Mouse (Mus musculus) thymus, postnatal 25 days (tissue): ENCODE data around the gene A930017K11Rik.
A peak's percentile ranks its signal among the peaks of the same experiment; 100 is the strongest.

ENCODE experiments used
- DNase-seq: peaks from one replicate; pipeline ENCODE4 v3.0.0; 2022

The A930017K11Rik gene

DNA sequence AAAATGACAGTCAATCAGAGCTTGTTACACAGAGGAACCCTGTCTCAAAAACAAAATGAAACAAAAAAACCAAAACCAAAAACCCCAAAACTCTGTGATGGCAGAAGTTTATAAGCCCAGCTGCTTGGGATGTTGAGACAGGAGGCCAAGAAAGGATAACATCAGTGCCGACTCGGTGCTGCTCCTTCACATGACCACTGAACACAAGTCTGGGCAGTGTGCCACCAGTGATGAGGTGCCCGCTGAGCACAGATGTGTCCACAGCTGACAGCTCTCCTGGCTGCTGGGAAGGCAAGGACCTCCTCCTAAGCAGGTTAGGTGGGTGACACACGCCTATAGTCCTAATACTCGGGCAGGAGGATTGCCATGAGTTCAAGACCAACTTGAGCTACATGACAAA is 30.2 kb downstream of the A930017K11Rik start:
- DNase-seq = no peak

DNA sequence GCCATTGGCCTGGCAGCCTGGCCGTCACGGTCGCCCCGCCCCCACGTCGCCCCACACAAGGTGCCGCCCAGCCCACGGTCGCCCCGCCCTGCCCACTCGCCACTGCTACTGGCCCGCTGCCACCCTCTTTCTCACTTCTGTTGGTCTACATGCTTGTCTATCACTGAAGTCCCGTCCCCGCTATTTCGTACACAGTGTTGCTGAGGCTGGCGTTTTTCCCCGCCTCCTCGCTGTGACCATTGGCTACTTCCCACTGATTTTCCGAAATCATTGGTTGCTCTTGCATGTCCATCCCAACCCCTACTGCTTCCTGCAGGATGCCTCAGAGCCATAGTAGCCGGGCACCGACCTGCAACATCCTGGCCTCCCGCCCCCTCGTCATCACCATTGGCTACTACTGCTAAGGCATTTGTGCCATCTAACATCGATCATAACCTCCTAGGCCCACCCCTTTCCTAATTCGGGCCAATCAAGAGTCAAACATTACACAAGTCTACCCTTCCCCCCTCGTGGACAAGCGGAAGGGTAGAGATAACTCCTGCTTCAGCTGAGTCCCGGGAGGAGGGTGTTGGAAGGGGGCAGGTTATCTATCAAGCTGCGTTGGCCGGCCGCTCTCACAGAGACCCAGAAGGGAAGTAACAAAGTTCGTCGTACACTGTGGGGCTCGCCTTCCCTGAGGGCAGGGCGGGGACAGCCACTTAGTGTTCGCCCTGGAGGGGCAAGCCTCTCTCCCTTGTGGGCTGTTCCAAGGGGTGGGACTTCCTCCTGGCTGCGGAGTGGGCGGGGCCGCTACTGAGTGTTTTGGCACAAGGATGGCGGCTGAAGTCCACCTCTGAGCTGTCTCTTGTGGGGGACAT is 32.4 kb downstream of the A930017K11Rik start:
- peak; percentile 99 for DNase-seq

DNA sequence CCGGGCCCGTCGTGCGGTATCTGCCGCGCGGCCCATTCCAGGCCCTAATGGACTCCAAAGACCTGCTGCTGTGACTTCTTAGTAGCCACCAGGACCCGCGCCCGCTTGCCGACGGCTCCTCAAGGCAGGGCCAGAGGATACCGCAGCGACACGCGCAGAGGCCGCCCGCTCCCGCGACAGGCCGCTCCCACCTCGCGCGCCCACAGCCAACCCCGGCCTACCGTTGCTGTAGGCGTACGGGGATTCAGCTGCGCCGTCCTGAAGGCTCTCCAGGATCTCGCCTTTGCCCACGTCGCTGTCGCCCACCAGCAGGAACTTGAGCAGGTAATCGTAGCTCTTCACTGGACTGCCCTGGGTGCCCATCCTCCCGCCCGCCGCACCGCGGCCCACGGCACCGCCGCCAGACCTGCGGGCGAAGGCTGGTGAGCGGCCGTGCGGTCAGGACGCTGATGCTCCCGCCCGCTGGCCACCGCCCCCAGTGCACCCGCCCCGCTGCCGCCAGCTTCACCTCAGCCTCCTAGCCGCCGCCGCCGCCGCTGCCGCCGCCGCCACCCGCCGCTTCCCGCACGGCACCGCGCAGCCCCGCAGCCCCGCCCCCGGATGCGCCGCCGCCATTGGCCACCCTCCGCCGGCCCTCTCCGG is 33.1 kb downstream of the A930017K11Rik start, which contains the start of gene Rab40c:
Gene Rab40c (minus strand): TSS at position 584 of the 642 bp plus-strand sequence.
- no peak for DNase-seq

DNA sequence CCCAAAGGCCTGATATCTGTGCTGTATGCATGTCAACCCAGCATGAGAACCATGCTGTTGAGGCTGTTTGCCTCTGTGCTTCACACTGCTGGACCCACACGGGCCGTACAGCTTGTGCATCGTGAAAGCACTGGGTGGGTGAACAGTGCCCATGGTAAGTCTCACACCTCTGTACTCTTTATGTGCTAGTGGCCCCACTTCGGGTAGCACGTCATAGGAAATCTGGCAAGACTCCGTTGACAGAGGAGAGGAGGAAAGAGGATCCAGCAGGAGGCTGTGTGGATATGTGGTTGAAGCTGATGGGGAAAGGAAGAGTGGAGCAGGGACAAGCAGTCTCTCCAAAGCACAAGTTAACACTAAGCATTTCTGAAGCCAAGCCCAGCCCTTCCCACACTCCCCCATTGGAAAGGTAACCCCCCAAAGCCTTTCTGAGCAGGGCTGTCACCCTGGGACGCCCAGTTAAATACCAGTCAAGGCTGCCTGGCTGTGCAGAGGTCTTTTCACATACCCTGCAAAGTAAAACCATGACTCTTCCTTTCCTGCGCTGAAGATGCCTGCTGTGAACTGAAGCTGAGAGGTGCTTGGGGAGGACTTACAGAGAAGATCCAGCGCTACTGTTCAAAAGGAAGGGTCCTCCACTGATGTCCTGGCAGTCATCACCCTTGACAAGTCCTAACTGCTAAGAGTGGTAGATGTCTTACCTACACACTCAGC is 34.2 kb downstream of the A930017K11Rik start:
- no peak for DNase-seq

DNA sequence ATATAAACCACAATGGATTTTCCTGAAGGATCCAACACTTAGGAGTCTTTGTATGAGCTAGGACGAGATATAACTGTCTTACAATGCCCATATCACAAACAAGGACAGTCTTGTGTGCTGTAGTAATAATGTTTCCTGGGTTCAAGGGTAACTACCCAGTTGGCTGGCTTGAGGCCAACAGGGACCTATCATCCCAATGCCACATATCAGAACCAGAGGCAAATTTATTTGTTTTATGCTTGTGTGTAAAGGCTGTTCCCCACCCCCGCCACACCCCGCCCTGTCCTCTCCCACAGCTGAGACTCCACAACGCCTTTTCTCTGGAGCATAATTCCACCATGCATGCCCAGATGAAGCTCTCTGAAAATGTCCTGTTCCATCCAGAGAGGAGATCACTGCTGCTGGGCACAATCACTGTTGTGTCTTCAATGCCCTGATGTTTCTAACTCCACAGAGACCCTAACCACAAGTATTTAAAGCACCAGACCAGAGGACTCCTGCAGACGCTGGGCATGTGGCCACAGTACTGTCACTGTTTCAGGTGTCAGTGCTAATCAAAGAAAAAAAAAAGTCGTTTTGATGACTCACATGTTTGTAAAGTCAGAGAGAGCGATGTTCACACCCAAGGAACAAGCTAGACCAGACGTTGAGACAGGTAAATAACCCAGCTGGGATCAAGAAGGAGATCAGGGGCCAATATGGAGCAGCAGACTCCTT is 35.3 kb downstream of the A930017K11Rik start:
- no peak for DNase-seq

DNA sequence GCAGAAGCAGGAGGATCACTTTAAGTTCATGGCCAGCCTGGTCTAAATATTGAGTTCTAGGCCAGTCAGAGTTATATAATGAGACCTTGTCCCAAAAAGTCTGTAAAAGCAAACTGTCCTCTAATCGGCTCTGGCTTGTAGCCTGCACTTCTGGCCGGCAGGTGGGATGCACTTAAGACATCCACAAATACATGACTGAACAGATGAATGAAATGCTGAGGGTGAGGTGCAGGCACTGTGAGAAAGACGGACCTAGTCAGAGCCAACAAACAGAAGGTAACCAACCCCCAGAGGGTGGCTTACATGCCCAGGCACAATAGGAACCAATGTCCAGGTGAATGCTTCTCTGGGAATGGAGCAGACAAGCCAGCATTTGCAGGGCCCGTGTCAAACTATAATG is 38.1 kb downstream of the A930017K11Rik start:
- no peak for DNase-seq

DNA sequence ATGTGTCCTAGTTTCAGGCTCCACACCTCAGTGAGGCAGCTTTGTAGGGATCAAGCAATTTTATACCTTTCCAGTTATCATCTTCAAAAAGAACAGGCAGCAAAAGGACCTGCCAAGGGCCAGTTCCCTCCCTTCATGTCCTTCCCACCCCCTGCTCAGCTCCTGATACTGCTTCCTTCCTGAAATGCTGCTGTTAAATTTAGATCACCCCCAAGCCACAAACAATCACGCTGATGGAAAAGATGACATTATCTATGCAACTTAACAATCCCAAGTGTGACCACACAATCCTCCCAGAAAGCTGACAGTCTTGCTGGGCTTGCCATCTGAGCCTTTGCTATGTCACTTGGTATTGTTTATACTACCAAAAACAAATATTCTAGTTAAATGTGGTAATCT is 38.5 kb downstream of the A930017K11Rik start:
- no peak for DNase-seq

DNA sequence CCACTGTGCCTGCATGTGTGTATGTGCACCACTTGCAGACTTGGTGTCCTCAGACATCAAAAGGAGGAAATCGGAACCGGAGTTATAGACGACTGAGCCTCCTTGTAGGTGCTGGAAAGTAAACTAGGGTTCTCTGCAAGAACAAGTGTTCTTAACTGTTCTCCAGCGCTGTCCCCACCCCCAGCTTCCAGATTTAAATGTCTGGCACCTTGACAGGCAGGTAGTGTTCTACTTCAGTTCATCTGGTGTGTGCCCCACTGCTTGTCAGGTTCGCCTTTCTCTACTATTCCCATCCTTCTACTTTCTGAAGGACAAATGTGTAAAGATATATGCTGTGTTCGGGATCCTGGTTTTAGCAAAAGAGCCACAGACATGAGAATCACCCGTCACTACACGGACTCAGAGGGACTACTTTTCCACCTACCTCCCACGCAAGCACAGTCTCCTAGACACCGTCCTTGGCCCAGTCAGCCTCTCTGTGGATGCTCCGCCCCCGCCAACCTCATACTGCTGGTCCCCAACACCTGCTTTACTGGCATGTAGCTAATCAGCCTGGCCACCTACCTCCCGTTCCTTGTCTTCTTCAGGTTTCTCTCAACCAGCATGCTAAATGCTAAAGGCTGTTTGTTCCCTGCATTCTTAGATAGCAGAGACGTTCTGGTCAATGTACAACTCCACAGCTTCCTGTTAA is 39.0 kb downstream of the A930017K11Rik start:
- DNase-seq = no peak

DNA sequence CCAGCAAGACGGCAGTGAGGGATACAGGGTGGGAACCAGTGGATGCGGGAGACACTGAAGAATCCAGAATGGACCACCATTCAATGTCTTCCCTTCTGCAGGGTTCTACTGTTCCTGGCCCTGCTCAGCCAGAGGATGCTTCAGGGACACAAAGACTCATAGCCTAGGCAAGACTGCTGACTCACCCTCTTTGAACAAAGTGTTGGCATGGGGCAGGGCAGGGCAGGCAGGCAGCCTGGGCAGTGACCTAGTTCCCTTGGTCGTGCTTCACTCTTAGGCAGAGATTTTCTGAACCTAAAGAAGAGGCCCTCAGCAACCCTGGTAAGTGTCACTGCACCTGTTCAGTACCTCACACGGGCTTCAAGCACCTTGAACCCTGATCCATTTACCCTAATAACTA is 40.5 kb downstream of the A930017K11Rik start:
- DNase-seq = no peak

DNA sequence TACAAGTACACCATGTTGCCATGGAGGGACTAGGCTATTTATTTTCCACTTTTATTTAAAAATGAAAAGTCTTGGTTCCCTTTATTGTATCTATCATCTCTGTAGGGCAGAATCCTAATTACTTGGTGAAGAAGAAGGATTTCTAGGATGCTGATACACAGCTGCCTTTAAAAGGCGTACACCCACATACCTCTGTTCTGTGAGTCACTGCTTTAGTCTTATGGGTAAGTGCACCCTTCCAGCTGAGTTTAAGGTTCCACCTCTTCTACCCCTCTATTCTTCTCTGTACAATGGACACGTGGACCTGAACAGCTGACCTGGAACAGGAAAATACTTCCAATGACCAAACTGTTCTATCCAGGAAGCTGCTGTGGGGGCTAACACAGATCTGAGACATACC is 44.7 kb downstream of the A930017K11Rik start:
- no peak for DNase-seq

DNA sequence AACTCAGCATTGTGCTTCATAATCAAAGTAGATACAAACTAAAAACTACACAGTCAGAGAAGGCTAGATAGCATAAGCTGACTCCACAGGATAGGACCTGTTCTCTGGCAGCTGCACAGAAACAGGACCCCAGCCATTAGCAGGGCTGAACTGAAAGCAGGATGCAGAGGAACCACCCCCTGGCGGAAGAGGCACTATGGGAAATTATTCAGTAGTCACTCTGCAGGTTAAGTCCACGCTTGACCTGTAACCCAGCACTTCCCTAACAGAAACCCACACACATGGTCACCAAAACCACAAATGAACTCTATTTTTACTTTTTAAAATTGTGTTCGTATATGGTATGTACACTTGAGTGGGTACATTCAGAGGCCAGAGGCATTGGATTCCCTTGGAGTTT is 49.3 kb downstream of the A930017K11Rik start:
- no peak for DNase-seq

DNA sequence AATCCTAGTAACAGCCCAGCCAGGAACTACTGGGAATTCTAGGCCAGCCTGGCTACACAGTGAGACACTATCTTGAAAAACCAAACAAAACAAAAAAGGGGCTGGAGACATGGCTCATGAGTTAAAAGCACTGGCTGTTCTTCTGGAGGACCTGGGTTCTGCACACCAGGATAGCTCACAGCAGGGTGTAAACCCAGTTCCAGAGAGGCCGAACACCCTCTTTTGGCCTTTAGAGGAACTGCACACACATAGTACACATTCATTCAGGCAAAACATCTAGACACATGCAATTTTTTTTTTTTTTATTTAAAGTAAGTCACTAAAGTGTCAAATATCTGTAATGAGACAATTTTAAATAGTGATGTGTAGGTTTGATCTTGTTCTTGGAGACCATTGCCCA is 52.2 kb downstream of the A930017K11Rik start:
- DNase-seq = no peak
